Mouse (Mus musculus): ENCODE measurements around the gene R3hdm4.
A peak's percentile ranks its signal among the peaks of the same experiment; 100 is the strongest.

The R3hdm4 gene

GRCm38 (mm10) chr10:79940749-79941148, 19.7 kb upstream of the R3hdm4 start:
- DNase-seq: no peak

DNA sequence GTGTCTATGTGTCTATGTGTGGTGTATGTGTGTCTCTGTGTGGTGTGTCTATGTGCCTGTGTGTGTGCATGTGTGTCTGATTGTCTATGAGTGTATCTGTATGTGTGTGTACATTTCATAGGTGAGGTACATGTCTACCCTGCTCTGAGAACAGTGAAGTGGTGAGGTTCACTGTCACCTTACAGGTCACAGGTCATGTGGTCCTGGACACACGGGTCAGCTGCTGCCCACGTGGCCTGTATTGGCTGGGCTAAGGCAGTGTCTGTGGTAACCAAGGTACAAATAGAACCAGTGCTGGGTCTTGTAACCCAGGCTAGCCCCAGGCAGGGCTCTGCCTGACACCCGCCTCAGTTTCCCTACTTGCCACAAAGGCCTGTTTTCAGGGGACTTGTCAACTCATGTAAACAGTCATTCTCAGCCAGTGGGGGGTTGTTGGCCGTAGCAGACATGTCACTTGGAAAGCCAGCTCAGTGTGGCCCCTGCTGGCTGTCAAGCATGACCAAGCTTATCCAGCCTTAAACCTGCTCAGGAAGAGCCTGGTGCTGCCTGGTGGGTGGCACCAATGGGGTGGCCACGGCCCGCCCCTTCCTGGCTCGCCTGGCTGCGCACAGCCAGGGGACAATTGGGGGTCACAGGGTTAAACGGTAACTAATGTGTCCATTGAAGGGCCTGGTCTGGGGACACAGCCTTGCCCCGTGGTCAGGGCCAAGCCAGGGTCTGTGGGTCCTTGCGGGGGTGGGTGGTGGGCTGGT, 16.9 kb upstream of the R3hdm4 start:
- peak; percentile 82 for DNase-seq

- peak; percentile 87 for DNase-seq
Observed at GRCm38 (mm10) chr10:79936911-79937441, 16.0 kb upstream of the R3hdm4 start.

- DNase-seq: peak; percentile 86
Observed at GRCm38 (mm10) chr10:79936284-79936910, 15.4 kb upstream of the R3hdm4 start.

DNA sequence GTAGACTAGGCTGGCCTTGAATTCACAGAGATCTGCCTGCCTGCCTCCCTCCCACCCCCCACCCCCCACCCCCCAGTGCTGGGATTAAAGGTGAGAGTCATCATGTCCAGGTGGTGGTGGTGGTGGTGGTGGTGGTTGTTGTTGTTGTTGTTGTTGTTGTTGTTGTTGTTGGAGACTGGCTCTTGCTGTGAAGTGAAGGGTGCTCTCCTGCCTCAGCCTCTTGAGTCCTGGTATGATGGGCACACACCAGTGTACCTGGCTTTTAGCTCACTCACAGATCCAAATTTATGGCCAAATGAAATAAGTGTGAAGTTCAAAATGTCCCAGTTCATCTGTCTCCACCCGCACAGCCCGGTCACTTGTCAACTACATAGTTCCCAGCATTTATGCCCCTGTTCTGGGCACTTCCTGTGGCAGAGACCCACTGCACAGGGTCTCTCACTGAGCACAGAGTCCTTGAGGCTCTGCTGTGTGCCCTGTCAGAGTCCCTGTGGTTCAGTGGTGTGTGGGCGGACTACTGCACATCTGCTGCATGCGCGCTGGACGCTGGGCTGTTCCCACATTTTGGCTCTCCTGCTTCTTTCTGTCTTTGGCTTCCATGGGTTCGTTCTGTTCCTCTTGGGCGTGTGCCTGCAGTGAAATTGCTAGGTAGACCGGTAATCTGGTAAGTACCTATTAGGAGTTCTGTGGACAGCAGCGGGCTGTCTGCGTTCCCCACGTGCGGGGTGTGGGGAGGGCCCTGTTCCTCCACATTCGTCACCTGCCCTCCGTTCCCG, 14.0 kb upstream of the R3hdm4 start:
- DNase-seq: no peak

DNA sequence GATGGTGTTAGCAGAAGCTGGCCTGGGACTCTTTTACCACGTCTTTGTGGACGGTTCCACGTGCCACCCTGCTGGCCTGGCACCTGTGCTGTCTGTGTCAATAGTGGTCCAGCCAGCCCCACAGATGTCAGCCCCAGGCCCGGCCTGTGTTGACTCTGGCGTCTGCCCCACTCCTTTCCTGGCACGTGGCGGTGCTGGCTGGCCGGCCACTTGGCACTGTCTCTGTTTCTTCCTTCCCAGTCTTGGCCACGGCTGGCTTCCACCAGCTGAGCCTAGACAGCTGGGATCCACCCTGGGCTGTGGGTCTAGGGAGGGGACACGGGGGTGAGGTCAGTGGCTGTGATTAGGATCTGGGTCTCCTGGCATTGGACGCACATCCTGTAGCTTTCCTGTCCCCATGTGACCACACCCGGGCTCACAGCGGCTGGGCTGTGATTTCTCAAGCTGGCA, 13.3 kb upstream of the R3hdm4 start:
- peak; percentile 91 for DNase-seq

- no peak for DNase-seq
Observed at GRCm38 (mm10) chr10:79933861-79934260, 12.9 kb upstream of the R3hdm4 start.

DNA sequence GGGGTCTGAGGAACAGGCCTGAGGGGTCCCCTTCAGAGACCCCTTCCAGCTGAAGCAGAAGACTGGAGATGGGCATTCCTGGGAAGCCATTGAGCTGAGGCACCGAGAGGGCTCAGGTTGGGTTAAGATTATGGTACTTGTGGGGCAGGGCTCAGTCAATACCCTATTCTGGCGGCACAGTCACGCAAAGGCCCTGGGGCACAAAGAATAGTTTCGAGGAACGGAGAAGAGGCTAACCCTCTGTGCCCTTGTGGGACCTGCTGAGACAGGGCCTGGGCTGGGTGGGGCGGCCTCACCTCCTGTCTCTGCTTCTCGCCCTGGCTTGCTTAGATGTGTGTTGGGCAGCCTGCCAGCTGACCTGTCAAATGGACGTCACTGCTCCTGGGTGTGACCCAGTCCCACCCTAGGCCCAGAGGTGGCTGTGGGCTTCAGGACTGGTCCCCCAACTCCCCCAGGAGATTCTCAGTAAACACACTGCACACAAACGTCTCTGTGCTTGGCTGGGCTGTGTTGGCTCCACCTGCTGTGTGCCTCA, 12.2 kb upstream of the R3hdm4 start:
- no peak for DNase-seq

DNA sequence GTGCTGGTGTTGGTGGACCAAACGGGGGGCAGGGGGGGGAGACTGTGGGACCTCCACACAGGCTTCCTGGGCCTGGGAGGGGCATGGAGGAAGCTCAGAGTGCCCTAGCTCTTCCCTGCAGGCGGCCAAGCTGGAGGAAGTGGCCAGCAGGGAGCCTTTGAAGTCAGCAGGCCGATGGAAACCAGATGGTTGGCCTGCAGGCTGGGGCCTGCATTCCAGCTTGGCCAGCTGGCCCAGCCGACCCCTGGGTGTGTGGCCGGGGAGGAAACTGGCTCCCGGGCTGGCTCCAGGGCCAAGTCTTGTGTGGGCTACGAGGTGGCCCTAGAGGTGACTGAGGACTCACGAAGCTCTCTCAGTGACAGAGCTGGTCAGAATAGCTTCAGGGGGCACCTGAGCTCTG, 11.7 kb upstream of the R3hdm4 start:
- DNase-seq: peak; percentile 84

DNA sequence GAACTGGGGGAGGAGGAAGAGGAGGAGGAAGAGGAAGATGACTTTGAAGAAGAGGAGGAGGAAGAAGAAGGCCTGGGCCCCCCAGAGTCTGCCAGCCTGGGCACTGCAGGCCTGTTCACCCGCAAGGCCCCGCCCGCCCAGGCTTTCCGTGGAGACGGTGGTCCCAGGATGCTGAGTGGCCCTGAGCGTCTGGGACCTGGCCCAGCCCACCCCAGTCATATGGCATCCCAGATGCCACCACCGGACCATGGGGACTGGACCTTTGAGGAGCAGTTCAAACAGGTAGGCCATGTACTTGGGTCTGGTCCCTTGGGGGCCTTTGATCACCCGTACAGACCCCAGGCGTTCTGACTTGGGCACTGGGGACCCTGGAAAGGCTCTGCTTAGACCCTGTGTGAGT, 10.8 kb upstream of the R3hdm4 start:
- no peak for DNase-seq

GRCm38 (mm10) chr10:79930826-79931186, 9.8 kb upstream of the R3hdm4 start:
- no peak for DNase-seq

- no peak for DNase-seq
Observed at GRCm38 (mm10) chr10:79929967-79930825, 9.2 kb upstream of the R3hdm4 start.

- no peak for DNase-seq
Observed at GRCm38 (mm10) chr10:79928907-79929701, 8.1 kb upstream of the R3hdm4 start.

- DNase-seq: peak; percentile 68
Observed at GRCm38 (mm10) chr10:79928030-79928694, 7.2 kb upstream of the R3hdm4 start.

- peak; percentile 79 for DNase-seq
Observed at GRCm38 (mm10) chr10:79927324-79928029, 6.5 kb upstream of the R3hdm4 start.

DNA sequence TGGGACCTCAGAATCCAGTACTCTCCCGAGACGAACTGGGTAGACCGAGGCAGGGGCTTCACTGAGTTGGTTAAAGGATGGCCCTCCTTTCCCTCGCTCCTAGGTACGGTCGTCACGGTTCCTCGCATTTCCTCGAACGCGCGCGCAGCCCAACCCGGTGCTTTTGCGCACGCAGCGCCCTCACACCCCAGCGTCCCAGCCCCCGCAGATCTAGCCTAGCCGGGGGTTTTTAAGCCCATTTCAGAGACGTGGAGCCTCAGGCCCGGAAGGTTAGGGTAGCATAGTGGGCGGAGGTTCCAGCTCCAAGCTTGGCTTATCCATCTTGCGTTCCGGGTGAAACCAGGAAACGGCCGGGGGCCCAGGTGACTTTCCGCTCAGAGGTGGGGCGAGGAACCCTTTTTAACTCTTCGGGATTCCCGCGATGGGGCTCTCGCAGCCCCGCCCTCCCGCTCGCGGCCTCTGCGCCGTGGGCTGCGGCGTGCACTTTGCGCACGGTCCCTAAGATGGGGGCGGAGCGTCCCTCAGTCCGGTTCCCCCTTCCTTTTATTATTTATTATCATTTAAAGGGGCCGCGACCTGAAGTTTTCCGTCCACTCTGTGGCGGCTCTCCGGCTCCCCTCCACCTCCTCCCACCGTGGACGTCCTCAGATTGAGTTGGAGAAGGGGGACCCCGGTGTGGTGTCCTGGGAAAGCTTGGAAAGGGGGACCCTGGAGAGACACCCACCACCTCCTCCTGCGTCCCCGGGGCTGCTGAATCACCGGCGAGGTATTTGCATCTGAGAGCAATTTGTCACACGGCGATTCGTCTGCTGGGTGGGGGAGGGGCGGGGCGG, 5.7 kb upstream of the R3hdm4 start, which contains the start of gene Arid3a:
Gene Arid3a (plus strand): TSS at position 553 of the 833 bp plus-strand sequence.
- peak; percentile 94 for DNase-seq

DNA sequence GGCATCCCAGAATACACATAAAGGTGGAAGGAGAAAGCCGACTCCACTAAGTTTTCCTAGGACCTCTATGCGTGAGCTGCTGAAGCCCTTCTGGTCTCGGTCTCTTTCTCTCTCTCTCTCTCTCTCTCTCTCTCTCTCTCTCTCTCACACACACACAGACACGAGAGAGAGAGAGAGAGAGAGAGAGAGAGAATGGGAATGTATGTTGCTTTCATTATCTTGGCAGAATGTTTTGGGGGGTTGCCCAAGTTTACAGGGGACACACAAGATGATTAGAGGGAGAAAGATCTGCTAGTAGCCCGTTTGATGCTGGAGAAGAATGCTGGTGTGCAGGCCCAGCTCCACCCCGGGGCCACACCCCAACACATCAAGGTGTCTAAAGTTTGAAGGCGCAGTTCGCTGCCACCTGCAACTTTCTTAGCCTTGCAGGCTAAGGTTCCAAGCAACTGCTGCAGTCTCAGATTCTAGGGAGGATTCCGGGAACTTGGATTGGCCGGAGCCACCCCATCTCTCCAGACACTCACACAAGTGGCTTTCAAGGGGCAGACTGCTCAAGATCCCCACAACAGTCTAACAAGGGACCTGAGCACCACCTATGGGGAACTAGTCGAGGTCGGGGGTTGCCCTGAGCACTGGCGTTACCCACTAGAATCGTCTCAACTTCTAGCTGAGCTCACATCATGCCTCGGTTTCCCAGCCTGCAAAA, 4.9 kb upstream of the R3hdm4 start:
- no peak for DNase-seq

All from kidney, postnatal 14 days (tissue).